Mouse (Mus musculus) kidney, postnatal 14 days (tissue): ENCODE data around the gene Folr2.

Source experiments
- DNase-seq: peaks from one replicate; pipeline ENCODE4 v3.0.0; 2022; ENCODE audit warnings: mixed read lengths

Folr2 gene

GRCm38 (mm10) chr7:101866491-101867265, 9.7 kb upstream of the Folr2 start:
- no peak for DNase-seq

- no peak for DNase-seq
Observed at GRCm38 (mm10) chr7:101863415-101863814, 6.4 kb upstream of the Folr2 start, which contains the start of gene Anapc15. Anapc15 (plus strand) TSS chr7:101863715.

- DNase-seq, result no peak
Observed at GRCm38 (mm10) chr7:101862291-101862690, 5.3 kb upstream of the Folr2 start.

DNA sequence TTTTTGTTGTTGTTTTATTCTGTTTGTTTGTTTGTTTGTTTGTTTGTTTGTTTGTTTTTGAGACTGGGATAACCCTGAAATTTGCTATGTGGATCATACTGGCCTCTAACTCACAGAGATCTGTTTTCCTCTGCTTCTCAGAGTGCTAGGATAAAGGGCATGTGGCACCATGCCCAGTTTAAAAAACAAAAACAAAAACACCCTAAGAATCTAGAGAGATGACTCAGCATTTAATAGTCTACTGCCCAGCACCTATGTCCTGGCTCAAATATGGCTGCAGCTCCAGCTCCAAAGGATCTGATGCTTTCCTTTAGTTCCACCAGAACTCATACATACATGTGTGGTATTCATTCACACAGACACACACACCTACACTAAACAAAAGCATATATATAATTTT, 4.0 kb upstream of the Folr2 start:
- peak; percentile 77 for DNase-seq

DNA sequence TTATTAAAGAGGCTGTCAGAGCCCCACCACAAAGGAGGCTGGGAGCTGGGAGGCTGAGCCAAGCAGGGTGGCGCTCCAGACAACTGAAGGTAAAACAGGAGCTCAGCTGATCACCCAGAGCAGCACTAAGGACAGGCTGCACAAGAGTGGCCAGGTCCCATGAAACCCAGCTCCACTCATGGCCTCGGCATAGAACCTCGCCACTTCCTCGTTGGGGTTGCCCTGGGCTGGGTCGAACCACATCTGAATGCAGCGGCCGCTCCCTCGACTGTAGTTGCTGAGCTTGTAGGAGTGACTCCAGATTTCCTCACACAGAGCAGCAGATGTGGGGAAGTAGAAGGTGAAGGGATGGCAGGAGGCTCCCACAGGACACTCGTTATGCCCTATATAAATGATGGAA, 1.4 kb upstream of the Folr2 start:
- DNase-seq, result no peak

- DNase-seq, result no peak
Observed at GRCm38 (mm10) chr7:101853816-101854215, 3.2 kb downstream of the Folr2 start.

- DNase-seq, result peak; percentile 34
Observed at GRCm38 (mm10) chr7:101852846-101853245, 4.1 kb downstream of the Folr2 start.

GRCm38 (mm10) chr7:101851689-101852088, 5.3 kb downstream of the Folr2 start:
- DNase-seq, result no peak

- DNase-seq, result no peak
Observed at GRCm38 (mm10) chr7:101847934-101848333, 9.1 kb downstream of the Folr2 start.

GRCm38 (mm10) chr7:101844186-101844585, 12.8 kb downstream of the Folr2 start:
- DNase-seq, result no peak

- peak; percentile 96 for DNase-seq
Observed at GRCm38 (mm10) chr7:101837606-101838471, 19.2 kb downstream of the Folr2 start, which contains the start of gene Inppl1. Inppl1 (minus strand) TSS chr7:101838229.

- DNase-seq, result peak; percentile 46
Observed at GRCm38 (mm10) chr7:101837154-101837605, 19.8 kb downstream of the Folr2 start.

GRCm38 (mm10) chr7:101836271-101837153, 20.5 kb downstream of the Folr2 start:
- peak; percentile 86 for DNase-seq

- DNase-seq, result no peak
Observed at GRCm38 (mm10) chr7:101835457-101836109, 21.4 kb downstream of the Folr2 start.

DNA sequence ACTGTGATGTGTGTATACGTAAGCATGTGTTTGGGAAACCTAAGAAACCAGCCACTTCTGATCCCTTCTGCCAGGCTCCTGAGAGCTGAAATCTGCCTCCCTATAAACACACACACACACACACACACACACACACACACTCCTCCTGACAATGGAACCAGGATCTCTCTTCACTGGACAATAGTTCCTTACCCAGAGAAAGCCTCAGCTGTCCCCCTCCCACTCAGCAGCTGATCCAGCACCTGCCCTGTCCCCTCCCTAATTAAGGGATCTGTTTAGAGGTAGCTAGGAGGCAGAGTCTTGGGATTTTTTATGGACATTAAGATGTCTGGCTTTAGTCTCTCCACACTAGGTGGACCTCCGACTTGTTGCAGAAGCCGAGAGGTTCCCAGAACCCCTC, 22.1 kb downstream of the Folr2 start:
- DNase-seq, result no peak

DNA sequence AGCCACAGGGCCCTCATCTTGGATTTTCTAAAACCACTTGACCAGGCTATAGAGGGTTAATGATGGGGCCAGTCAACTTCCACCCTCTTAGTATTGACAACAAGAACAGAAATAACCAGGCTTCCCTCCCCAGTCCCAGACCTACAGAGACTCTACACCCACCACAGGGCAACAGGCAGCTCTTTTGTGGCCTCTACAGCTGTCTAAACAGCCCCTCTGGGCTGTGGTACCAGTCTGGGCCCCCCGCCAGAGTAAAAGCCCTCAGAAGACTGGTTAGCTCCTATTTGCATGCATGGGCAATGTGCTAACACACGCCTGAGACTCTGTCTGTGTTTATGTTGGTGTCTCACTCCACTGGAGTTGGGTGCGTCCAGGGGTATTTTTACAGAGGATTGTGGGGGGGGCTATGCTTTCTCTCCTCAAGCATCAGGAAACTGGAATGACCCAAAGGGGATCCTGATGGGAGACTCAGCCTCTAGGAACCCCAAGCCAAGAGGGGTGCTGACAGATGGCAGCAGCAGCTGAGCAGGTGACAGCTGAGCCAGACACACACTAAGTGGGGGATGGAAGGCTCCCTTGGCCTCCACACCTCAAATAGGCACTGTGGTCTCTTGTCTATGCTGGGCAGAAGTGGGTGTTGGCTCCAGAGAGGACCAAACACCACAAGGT, 22.9 kb downstream of the Folr2 start:
- DNase-seq, result no peak

- no peak for DNase-seq
Observed at GRCm38 (mm10) chr7:101833352-101833751, 23.6 kb downstream of the Folr2 start.

DNA sequence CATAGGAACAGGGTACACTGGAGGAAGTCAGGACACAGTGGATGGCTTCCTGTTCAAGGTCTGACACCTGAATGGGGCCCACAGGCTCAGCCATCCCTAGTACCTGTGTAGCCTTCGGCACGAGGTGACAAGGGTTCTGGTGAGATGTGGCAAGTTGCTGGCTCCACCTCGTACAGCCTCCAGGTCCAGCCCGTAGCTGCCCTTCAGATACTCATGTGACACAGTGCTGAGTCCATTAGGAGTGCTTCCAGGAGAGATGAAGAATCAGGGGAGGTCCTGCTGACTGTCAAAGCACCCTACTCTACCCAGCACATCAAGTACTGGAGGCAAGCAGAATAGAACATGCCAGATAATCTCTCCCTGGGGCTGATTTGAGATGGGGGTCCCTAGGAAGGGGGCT, 24.6 kb downstream of the Folr2 start:
- DNase-seq, result no peak

DNA sequence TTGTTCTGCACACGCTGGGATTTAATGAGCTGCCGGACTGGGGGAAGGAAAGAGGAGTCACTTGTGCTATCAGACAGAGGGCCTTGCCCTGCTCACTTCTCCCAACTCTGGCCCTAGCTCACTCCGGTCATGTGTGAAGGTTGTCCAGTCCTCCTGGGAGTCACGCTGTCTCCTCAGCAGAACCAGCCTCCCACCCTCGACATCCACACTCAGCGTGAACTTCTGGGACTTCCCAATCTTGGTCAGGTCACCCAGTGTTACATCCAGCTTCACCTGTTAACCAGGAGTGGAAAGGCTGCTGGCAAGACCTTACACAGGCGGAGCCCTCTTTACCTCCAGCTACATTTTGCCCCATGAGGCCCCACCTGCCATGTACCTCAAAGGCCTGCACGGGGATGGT, 25.6 kb downstream of the Folr2 start:
- DNase-seq, result no peak

GRCm38 (mm10) chr7:101830373-101830772, 26.6 kb downstream of the Folr2 start:
- no peak for DNase-seq
